Mouse (Mus musculus): ENCODE data around the gene Atp13a2. TPM values are rescaled to one million over a fixed set of nuclear protein-coding genes. Genes with fewer than 3 reads are reported as not detected.
A peak's percentile ranks its signal among the peaks of the same experiment; 100 is the strongest.

The Atp13a2 gene
- total and polyA plus RNA-seq, 3 experiments, result 21.4 to 67.7 (median 22.3) TPM

- Histone ChIP-seq H3K4me1 (ENCODE audit: insufficient read depth, low read depth, low read length) (peaks cover 10% of the 10 kb centered on the region), H3K36me3 (replicated peaks) (peaks cover 98% of the 10 kb centered on the region), H3K4me3 (ENCODE audit: low read depth, low read length) (no peak overlapping the region), H3K27me3 (ENCODE audit: insufficient read depth, low read length) (no peaks in the 10 kb centered on the region), H3K9me3 (replicated peaks) (no peaks in the 10 kb centered on the region)
- TF ChIP-seq GATA1 (IDR thresholded peaks at IDR 0.05; ENCODE audit: borderline replicate concordance, low read length) (no peak), TAL1 (conservative IDR thresholded peaks at IDR 0.05; ENCODE audit: low read depth, low read length) (no peak), GATA2 (IDR thresholded peaks at IDR 0.05; ENCODE audit: borderline replicate concordance, low read depth, low read length) (no peak), POLR2AphosphoS5 (IDR thresholded peaks at IDR 0.05; ENCODE audit: insufficient replicate concordance, low read depth, low read length) (no peak), CTCF (IDR thresholded peaks at IDR 0.05; ENCODE audit: low read depth, low read length) (no peak)
- no peak for ATAC-seq (ENCODE audit: extremely low read depth, insufficient number of reproducible peaks, low FRiP score, poor library complexity, severe bottlenecking)
- no peak for DNase-seq (ENCODE audit: low spot score)
Measured at GRCm38 (mm10) chr4:140971691-140972090, 15.0 kb upstream of the Atp13a2 start.

- no peak for ATAC-seq (ENCODE audit: extremely low read depth, insufficient number of reproducible peaks, low FRiP score, poor library complexity, severe bottlenecking)
- no peak overlapping the region for H3K4me3 ChIP-seq (ENCODE audit: low read depth, low read length)
- H3K27me3 ChIP-seq (ENCODE audit: insufficient read depth, low read length), result no peaks in the 10 kb centered on the region
- DNase-seq (ENCODE audit: low spot score), result no peak
- peaks cover 24% of the 10 kb centered on the region for H3K4me1 ChIP-seq (ENCODE audit: insufficient read depth, low read depth, low read length)
- TF ChIP-seq GATA2 (IDR thresholded peaks at IDR 0.05; ENCODE audit: borderline replicate concordance, low read depth, low read length) (no peak), POLR2AphosphoS5 (IDR thresholded peaks at IDR 0.05; ENCODE audit: insufficient replicate concordance, low read depth, low read length) (no peak), GATA1 (IDR thresholded peaks at IDR 0.05; ENCODE audit: borderline replicate concordance, low read length) (no peak), TAL1 (conservative IDR thresholded peaks at IDR 0.05; ENCODE audit: low read depth, low read length) (no peak)
- no peaks in the 10 kb centered on the region for H3K9me3 ChIP-seq (replicated peaks)
- H3K36me3 ChIP-seq (replicated peaks), result peaks cover 98% of the 10 kb centered on the region
Measured at GRCm38 (mm10) chr4:140974408-140974807, 12.3 kb upstream of the Atp13a2 start.

- Histone ChIP-seq H3K9me3 (replicated peaks) (no peaks in the 10 kb centered on the region), H3K4me1 (ENCODE audit: insufficient read depth, low read depth, low read length) (peaks cover 24% of the 10 kb centered on the region), H3K27me3 (ENCODE audit: insufficient read depth, low read length) (no peaks in the 10 kb centered on the region), H3K36me3 (replicated peaks) (peaks cover 96% of the 10 kb centered on the region), H3K4me3 (ENCODE audit: low read depth, low read length) (no peak overlapping the region)
- no peak for TF ChIP-seq POLR2AphosphoS5 (IDR thresholded peaks at IDR 0.05; ENCODE audit: insufficient replicate concordance, low read depth, low read length)
- no peak for TF ChIP-seq CTCF (IDR thresholded peaks at IDR 0.05; ENCODE audit: low read depth, low read length)
- no peak for TF ChIP-seq GATA1 (IDR thresholded peaks at IDR 0.05; ENCODE audit: borderline replicate concordance, low read length)
- no peak for TF ChIP-seq TAL1 (conservative IDR thresholded peaks at IDR 0.05; ENCODE audit: low read depth, low read length)
- no peak for TF ChIP-seq GATA2 (IDR thresholded peaks at IDR 0.05; ENCODE audit: borderline replicate concordance, low read depth, low read length)
- DNase-seq (ENCODE audit: low spot score) (no peak), ATAC-seq (ENCODE audit: extremely low read depth, insufficient number of reproducible peaks, low FRiP score, poor library complexity, severe bottlenecking) (no peak)
Measured at GRCm38 (mm10) chr4:140975356-140975755, 11.3 kb upstream of the Atp13a2 start.

- ATAC-seq (ENCODE audit: extremely low read depth, insufficient number of reproducible peaks, low FRiP score, poor library complexity, severe bottlenecking), result no peak
- no peak for DNase-seq (ENCODE audit: low spot score)
- H3K4me3 ChIP-seq (ENCODE audit: low read depth, low read length), result no peak overlapping the region
- peaks cover 4% of the 10 kb centered on the region for H3K9me3 ChIP-seq (replicated peaks)
- no peaks in the 10 kb centered on the region for H3K27me3 ChIP-seq (ENCODE audit: insufficient read depth, low read length)
- peaks cover 25% of the 10 kb centered on the region for H3K4me1 ChIP-seq (ENCODE audit: insufficient read depth, low read depth, low read length)
- TF ChIP-seq CTCF (IDR thresholded peaks at IDR 0.05; ENCODE audit: low read depth, low read length), result no peak
- TF ChIP-seq GATA2 (IDR thresholded peaks at IDR 0.05; ENCODE audit: borderline replicate concordance, low read depth, low read length), result no peak
- TF ChIP-seq TAL1 (conservative IDR thresholded peaks at IDR 0.05; ENCODE audit: low read depth, low read length), result no peak
- no peak for TF ChIP-seq POLR2AphosphoS5 (IDR thresholded peaks at IDR 0.05; ENCODE audit: insufficient replicate concordance, low read depth, low read length)
- TF ChIP-seq GATA1 (IDR thresholded peaks at IDR 0.05; ENCODE audit: borderline replicate concordance, low read length), result no peak
- peaks cover 84% of the 10 kb centered on the region for H3K36me3 ChIP-seq (replicated peaks)
Measured at GRCm38 (mm10) chr4:140977278-140977677, 9.4 kb upstream of the Atp13a2 start.

GRCm38 (mm10) chr4:140977886-140978692 is 8.6 kb upstream of the Atp13a2 start:
- peak overlapping the region; percentile 10; the same call in 1 of the 2 replicates for H3K4me3 ChIP-seq (ENCODE audit: low read depth, low read length)
- peaks cover 76% of the 10 kb centered on the region for H3K36me3 ChIP-seq (replicated peaks)
- peak; percentile 78 for ATAC-seq (ENCODE audit: extremely low read depth, insufficient number of reproducible peaks, low FRiP score, poor library complexity, severe bottlenecking)
- TF ChIP-seq GATA2 (IDR thresholded peaks at IDR 0.05; ENCODE audit: borderline replicate concordance, low read depth, low read length) (no peak), GATA1 (IDR thresholded peaks at IDR 0.05; ENCODE audit: borderline replicate concordance, low read length) (no peak), CTCF (IDR thresholded peaks at IDR 0.05; ENCODE audit: low read depth, low read length) (no peak), POLR2AphosphoS5 (IDR thresholded peaks at IDR 0.05; ENCODE audit: insufficient replicate concordance, low read depth, low read length) (no peak), TAL1 (conservative IDR thresholded peaks at IDR 0.05; ENCODE audit: low read depth, low read length) (no peak)
- peak; percentile 38 for DNase-seq (ENCODE audit: low spot score)
- H3K27me3 ChIP-seq (ENCODE audit: insufficient read depth, low read length), result no peaks in the 10 kb centered on the region
- peaks cover 32% of the 10 kb centered on the region for H3K4me1 ChIP-seq (ENCODE audit: insufficient read depth, low read depth, low read length)
- H3K9me3 ChIP-seq (replicated peaks), result peaks cover 4% of the 10 kb centered on the region

GRCm38 (mm10) chr4:140981605-140982004 is 5.1 kb upstream of the Atp13a2 start:
- Histone ChIP-seq H3K4me1 (ENCODE audit: insufficient read depth, low read depth, low read length) (peaks cover 55% of the 10 kb centered on the region), H3K9me3 (replicated peaks) (peaks cover 4% of the 10 kb centered on the region), H3K27me3 (ENCODE audit: insufficient read depth, low read length) (peaks cover 4% of the 10 kb centered on the region; the same call in 1 of the 2 replicates), H3K36me3 (replicated peaks) (peaks cover 41% of the 10 kb centered on the region), H3K4me3 (ENCODE audit: low read depth, low read length) (no peak overlapping the region)
- ATAC-seq (ENCODE audit: extremely low read depth, insufficient number of reproducible peaks, low FRiP score, poor library complexity, severe bottlenecking) (no peak), DNase-seq (ENCODE audit: low spot score) (no peak)
- peak; percentile 23; the same call in 1 of the 2 replicates for TF ChIP-seq CTCF (IDR thresholded peaks at IDR 0.05; ENCODE audit: low read depth, low read length)
- TF ChIP-seq TAL1 (conservative IDR thresholded peaks at IDR 0.05; ENCODE audit: low read depth, low read length), result no peak

Measured in G1E (cell line).